18 mouse cellular contexts compared by ENCODE assay signal in the genomic region with DNA sequence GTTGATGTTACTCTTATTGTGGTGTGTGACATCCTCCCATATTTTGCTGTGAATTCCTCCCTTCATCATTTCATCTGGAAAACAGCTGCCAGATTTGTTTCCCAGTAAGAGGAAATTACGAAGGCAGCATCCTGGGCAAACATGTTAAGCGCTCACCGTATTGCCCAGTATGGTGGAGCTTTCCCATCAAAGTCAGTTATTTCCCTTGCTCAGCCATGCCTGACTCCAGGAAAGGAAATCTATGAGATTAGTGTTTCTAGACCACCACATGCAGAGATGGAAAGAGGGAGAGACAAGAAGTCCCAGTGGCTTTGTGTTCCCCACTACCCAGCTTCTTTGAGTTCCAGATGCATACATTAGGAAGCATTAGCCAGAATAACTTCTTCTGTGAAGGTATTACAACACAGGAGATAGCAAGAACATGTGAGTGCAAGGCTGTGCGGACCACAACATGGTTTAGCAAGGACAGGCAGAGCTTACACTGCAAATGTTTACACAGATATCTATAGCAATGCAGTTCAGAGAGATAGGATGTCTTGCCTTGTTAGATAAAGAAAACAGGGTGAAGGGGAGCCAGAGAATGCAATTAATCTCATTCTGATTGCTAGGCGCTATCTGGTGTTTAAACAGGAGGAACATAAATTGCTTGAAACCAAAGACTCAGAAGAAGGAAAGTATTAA.
DNase-seq lines count a peak whose midpoint lies in the region; ATAC-seq and TF ChIP-seq lines count a peak whose summit lies in the region.
"Had no signal": no experiment of that assay in that cellular context is flagged by ENCODE, and none has a peak within 500 bp of the region (broad histone marks: within the 10 kb centered on the region; RNA-seq: fewer than 3 reads in every experiment).

No protein-coding gene starts in this region.

- DNase-seq in heart, adult 9 months (ENCODE audit: low spot score in 2 of 2), result no peak
- no peak for DNase-seq in left cerebral cortex, adult 2 months (ENCODE audit: extremely low spot score in 1 of 2, low spot score in 2 of 2)
- no peak for DNase-seq in left cerebral cortex, postnatal 10 days (ENCODE audit: extremely low spot score in 1 of 2, low spot score in 2 of 2)
- DNase-seq in spleen, postnatal 36 days (ENCODE audit: low spot score in 2 of 2), result no peak
- DNase-seq: adrenal gland, adult 2 months; cerebellum, adult 18-20 months; embryo, embryonic 11 days; gastrocnemius, adult 2 months; lung, postnatal 10 days; thymus, adult 2 months had no signal

- no peak overlapping the region for H3K4me2 ChIP-seq in heart, embryonic 14.5 days (ENCODE audit: low read length)
- H3K4me2 ChIP-seq in hindbrain, embryonic 15.5 days, result no peak overlapping the region
- no peak overlapping the region for H3K4me2 ChIP-seq in neural tube, embryonic 13.5 days
- H3K4me2 ChIP-seq: liver, embryonic 15.5 days had no signal

- H3K9me3 ChIP-seq in heart, embryonic 14.5 days (ENCODE audit: control insufficient read depth, low read length), result no peaks in the 10 kb centered on the region
- H3K9me3 ChIP-seq in hindbrain, embryonic 15.5 days, result no peaks in the 10 kb centered on the region
- H3K9me3 ChIP-seq in neural tube, embryonic 13.5 days, result no peaks in the 10 kb centered on the region
- H3K9me3 ChIP-seq: liver, embryonic 15.5 days had no signal

- H3K9ac ChIP-seq in heart, embryonic 14.5 days (ENCODE audit: low read length), result no peak overlapping the region
- H3K9ac ChIP-seq in hindbrain, embryonic 15.5 days, result no peak overlapping the region
- H3K9ac ChIP-seq in neural tube, embryonic 13.5 days, result no peak overlapping the region
- H3K9ac ChIP-seq: liver, embryonic 15.5 days had no signal

- H3K27me3 ChIP-seq in heart, embryonic 14.5 days (ENCODE audit: control insufficient read depth, insufficient read depth, low read length), result no peaks in the 10 kb centered on the region
- no peaks in the 10 kb centered on the region for H3K27me3 ChIP-seq in hindbrain, embryonic 15.5 days
- no peaks in the 10 kb centered on the region for H3K27me3 ChIP-seq in neural tube, embryonic 13.5 days
- H3K27me3 ChIP-seq: liver, embryonic 15.5 days; megakaryocyte, embryonic 14.5 days had no signal

- H3K4me1 ChIP-seq in heart, embryonic 14.5 days (ENCODE audit: control insufficient read depth in 2 of 2, insufficient read depth in 2 of 2, low read length in 2 of 2), result no peaks in the 10 kb centered on the region
- peaks cover 21% of the 10 kb centered on the region; the same call in 1 of the 2 replicates for H3K4me1 ChIP-seq in hindbrain, embryonic 15.5 days (replicated peaks)
- peaks cover 36% of the 10 kb centered on the region for H3K4me1 ChIP-seq in neural tube, embryonic 13.5 days (replicated peaks)
- H3K4me1 ChIP-seq: liver, embryonic 15.5 days; megakaryocyte, embryonic 14.5 days had no signal

- H3K4me3 ChIP-seq in heart, embryonic 14.5 days (ENCODE audit: control insufficient read depth in 1 of 2, insufficient read depth in 1 of 2, low read depth in 1 of 2, low read length in 2 of 2), result no peak overlapping the region
- H3K4me3 ChIP-seq in left cerebral cortex, adult 2 months, result no peak overlapping the region
- H3K4me3 ChIP-seq in hindbrain, embryonic 15.5 days, result no peak overlapping the region
- no peak overlapping the region for H3K4me3 ChIP-seq in neural tube, embryonic 13.5 days
- H3K4me3 ChIP-seq: gastrocnemius, adult 2 months; liver, embryonic 15.5 days; megakaryocyte, embryonic 14.5 days had no signal

- ATAC-seq in heart, embryonic 14.5 days (ENCODE audit: insufficient number of reproducible peaks, insufficient read depth, low FRiP score, low read depth), result peak; percentile 43; the same call in 1 of the 2 replicates
- no peak for ATAC-seq in hindbrain, embryonic 15.5 days (ENCODE audit: low FRiP score, low read depth)
- ATAC-seq in neural tube, embryonic 13.5 days (ENCODE audit: low read depth), result no peak
- ATAC-seq: forebrain, embryonic 16.5 days; inflammation-experienced regulatory T-cells, adult 6 months had no signal

- H3K27ac ChIP-seq in heart, embryonic 14.5 days (replicated peaks in 1 of 2; ENCODE audit: control insufficient read depth in 1 of 2, insufficient read depth in 1 of 2, low read depth in 2 of 2, low read length in 2 of 2), result 0 out of 4 replicates have a peak overlapping the region, but pooled peaks of 1 of the 2 experiments have one; percentile 6
- H3K27ac ChIP-seq in left cerebral cortex, adult 2 months, result peak overlapping the region; percentile 24; the same call in 1 of the 2 replicates
- 0 out of 2 replicates have a peak overlapping the region, but pooled peaks have one; percentile 3 for H3K27ac ChIP-seq in hindbrain, embryonic 15.5 days (replicated peaks)
- H3K27ac ChIP-seq in neural tube, embryonic 13.5 days (replicated peaks), result peak overlapping the region; percentile 69
- H3K27ac ChIP-seq: gastrocnemius, adult 2 months; liver, embryonic 15.5 days had no signal

- TF ChIP-seq CTCF in left cerebral cortex, adult 2 months (IDR thresholded peaks at IDR 0.05), result no peak

- WGBS in heart, embryonic 14.5 days, result 40% methylated on average over 5 of the region's 5 CpGs
- WGBS in hindbrain, embryonic 15.5 days, result 60% methylated on average over 5 of the region's 5 CpGs
- 64% methylated on average over 5 of the region's 5 CpGs for WGBS in neural tube, embryonic 13.5 days

- intact Hi-C loops in left cerebral cortex, adult 2 months (cut with DNase I), result no loop called here
- intact Hi-C loops in left cerebral cortex, postnatal 10 days (cut with DNase I), result no loop called here

- no peaks in the 10 kb centered on the region for H3K36me3 ChIP-seq in heart, embryonic 14.5 days (ENCODE audit: control insufficient read depth, insufficient read depth, low read length)
- H3K36me3 ChIP-seq in hindbrain, embryonic 15.5 days, result no peaks in the 10 kb centered on the region
- H3K36me3 ChIP-seq in neural tube, embryonic 13.5 days, result no peaks in the 10 kb centered on the region
- H3K36me3 ChIP-seq: G1E; liver, embryonic 15.5 days had no signal
